Mouse (Mus musculus): Measurements from ENCODE around the gene Leprot.

DNA sequence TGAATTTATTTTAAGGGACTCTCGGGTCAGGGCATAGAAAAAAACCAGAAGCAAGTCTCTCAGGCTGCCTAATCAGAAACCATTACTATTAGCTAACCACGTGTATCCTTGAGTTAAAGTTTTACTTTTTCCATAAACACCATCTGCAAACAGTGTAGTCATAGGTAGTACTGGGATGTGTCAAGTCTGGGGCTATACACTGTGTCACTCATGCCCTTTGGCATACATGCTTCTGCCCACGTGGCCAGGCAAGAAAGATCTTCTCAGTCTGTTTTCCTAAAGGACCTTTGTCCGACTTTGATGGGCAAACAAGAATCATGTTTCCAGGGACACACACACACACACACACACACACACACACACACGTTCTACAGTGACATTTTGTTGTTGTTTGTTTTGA lies 27.3 kb downstream of the Leprot start:
- TF ChIP-seq CTCF (conservative IDR thresholded peaks at IDR 0.05; ENCODE audit: low read length), result no peak
- TF ChIP-seq NANOG (IDR thresholded peaks at IDR 0.05; ENCODE audit: borderline replicate concordance, low read length), result no peak
